8 mouse cellular contexts compared by ENCODE assay signal in genomic region chr10:4431746-4432122, GRCm38 (mm10). TPM values are rescaled to one million over a fixed set of nuclear protein-coding genes. Genes with fewer than 3 reads are reported as not detected.
A peak's percentile ranks its signal among the peaks of the same experiment; 100 is the strongest.
DNase-seq lines count a peak whose midpoint lies in the region; ATAC-seq lines count a peak whose summit lies in the region.

No protein-coding gene starts in this region.

- peak overlapping the region; percentile 78 for H3K27ac ChIP-seq in kidney, embryonic 15.5 days
- no peak overlapping the region for H3K27ac ChIP-seq in hindbrain, embryonic 11.5 days (ENCODE audit: low read depth, low read length)
- H3K27ac ChIP-seq in midbrain, embryonic 13.5 days, result peak overlapping the region; percentile 62; the same call in 1 of the 2 replicates

- peak overlapping the region; percentile 65 for H3K9ac ChIP-seq in kidney, embryonic 15.5 days
- H3K9ac ChIP-seq in hindbrain, embryonic 11.5 days (ENCODE audit: low read depth, low read length), result peak overlapping the region; percentile 69
- H3K9ac ChIP-seq in midbrain, embryonic 13.5 days (replicated peaks), result peak overlapping the region; percentile 76

- H3K4me2 ChIP-seq in kidney, embryonic 15.5 days, result peak overlapping the region; percentile 77
- H3K4me2 ChIP-seq in hindbrain, embryonic 11.5 days (replicated peaks; ENCODE audit: low read depth, low read length), result peak overlapping the region; percentile 74
- H3K4me2 ChIP-seq in midbrain, embryonic 13.5 days (replicated peaks), result peak overlapping the region; percentile 73

- no peaks in the 10 kb centered on the region for H3K9me3 ChIP-seq in kidney, embryonic 15.5 days (replicated peaks)
- H3K9me3 ChIP-seq in hindbrain, embryonic 11.5 days (ENCODE audit: control insufficient read depth, low read length), result no peaks in the 10 kb centered on the region
- H3K9me3 ChIP-seq in midbrain, embryonic 13.5 days, result no peaks in the 10 kb centered on the region

- no peaks in the 10 kb centered on the region for H3K27me3 ChIP-seq in kidney, embryonic 15.5 days
- H3K27me3 ChIP-seq in hindbrain, embryonic 11.5 days (ENCODE audit: control insufficient read depth, insufficient read depth, low read length), result no peaks in the 10 kb centered on the region
- no peaks in the 10 kb centered on the region for H3K27me3 ChIP-seq in midbrain, embryonic 13.5 days

- 7% methylated on average over 5 of the region's 5 CpGs for WGBS in kidney, embryonic 15.5 days
- WGBS in hindbrain, embryonic 11.5 days, result 18% methylated on average over 5 of the region's 5 CpGs
- 14% methylated on average over 5 of the region's 5 CpGs for WGBS in midbrain, embryonic 13.5 days

- peaks cover 41% of the 10 kb centered on the region for H3K4me1 ChIP-seq in kidney, embryonic 15.5 days
- H3K4me1 ChIP-seq in hindbrain, embryonic 11.5 days (replicated peaks; ENCODE audit: control insufficient read depth, insufficient read depth, low read length), result no peaks in the 10 kb centered on the region
- peaks cover 21% of the 10 kb centered on the region for H3K4me1 ChIP-seq in midbrain, embryonic 13.5 days (replicated peaks)

- ATAC-seq in kidney, embryonic 15.5 days (replicated peaks; ENCODE audit: low FRiP score), result peak; percentile 30
- no peak; the same call in 1 of the 2 replicates for ATAC-seq in hindbrain, embryonic 11.5 days (ENCODE audit: low FRiP score)
- peak; percentile 57 for ATAC-seq in midbrain, embryonic 13.5 days

- DNase-seq in kidney, postnatal 10 days, result no peak
- DNase-seq in Muller cell, postnatal 12 days (ENCODE audit: inconsistent ontology term), result peak; percentile 29
- no peak for DNase-seq in hindbrain, embryonic 11.5 days (ENCODE audit: low spot score)
- no peak for DNase-seq in cerebellum, postnatal 10 days
- no peak for DNase-seq in cerebellum, postnatal 14 days
- no peak for DNase-seq in cerebellum, postnatal 25 days

- H3K4me3 ChIP-seq in kidney, embryonic 15.5 days (replicated peaks), result peak overlapping the region; percentile 77
- H3K4me3 ChIP-seq in hindbrain, embryonic 11.5 days (ENCODE audit: low read depth, low read length), result peak overlapping the region; percentile 65
- peak overlapping the region; percentile 64 for H3K4me3 ChIP-seq in midbrain, embryonic 13.5 days (replicated peaks)

- peaks cover 36% of the 10 kb centered on the region for H3K36me3 ChIP-seq in kidney, embryonic 15.5 days
- no peaks in the 10 kb centered on the region for H3K36me3 ChIP-seq in hindbrain, embryonic 11.5 days (ENCODE audit: control insufficient read depth, insufficient read depth, low read length)
- peaks cover 17% of the 10 kb centered on the region for H3K36me3 ChIP-seq in midbrain, embryonic 13.5 days

RNA-seq across cellular contexts. Expression of gene Rmnd1, which starts 0.5 kb away (rescaled TPM):
- polyA plus RNA-seq in kidney, embryonic 15.5 days (2015; fragmentation: Nextera tagmentation; extraction: Ambion mirVana), result 56.9 and 59.8 TPM in 2 replicates
- polyA plus RNA-seq in hindbrain, embryonic 11.5 days (2014; fragmentation: Nextera tagmentation; extraction: Ambion mirVana), result 49.0 and 51.9 TPM in 2 replicates
- polyA plus RNA-seq in midbrain, embryonic 13.5 days (2015; fragmentation: Nextera tagmentation; extraction: Ambion mirVana), result 51.3 and 53.7 TPM in 2 replicates

RNA-seq across cellular contexts. Expression of gene Armt1, which starts 0.5 kb away (rescaled TPM):
- 23.3 and 26.1 TPM in 2 replicates for polyA plus RNA-seq in kidney, embryonic 15.5 days (2015; fragmentation: Nextera tagmentation; extraction: Ambion mirVana)
- 27.6 and 27.7 TPM in 2 replicates for polyA plus RNA-seq in hindbrain, embryonic 11.5 days (2014; fragmentation: Nextera tagmentation; extraction: Ambion mirVana)
- polyA plus RNA-seq in midbrain, embryonic 13.5 days (2015; fragmentation: Nextera tagmentation; extraction: Ambion mirVana), result 16.3 and 18.2 TPM in 2 replicates

RNA-seq across cellular contexts. Expression of gene Zbtb2, which starts 43.8 kb away (rescaled TPM):
- polyA plus RNA-seq in kidney, embryonic 15.5 days (2015; fragmentation: Nextera tagmentation; extraction: Ambion mirVana), result 17.8 and 17.9 TPM in 2 replicates
- 20.2 and 23.1 TPM in 2 replicates for polyA plus RNA-seq in hindbrain, embryonic 11.5 days (2014; fragmentation: Nextera tagmentation; extraction: Ambion mirVana)
- 18.6 and 18.7 TPM in 2 replicates for polyA plus RNA-seq in midbrain, embryonic 13.5 days (2015; fragmentation: Nextera tagmentation; extraction: Ambion mirVana)

RNA-seq across cellular contexts. Expression of gene Ccdc170, which starts 50.6 kb away (rescaled TPM):
- polyA plus RNA-seq in kidney, embryonic 15.5 days (2015; fragmentation: Nextera tagmentation; extraction: Ambion mirVana), result 1.5 and 1.8 TPM in 2 replicates
- polyA plus RNA-seq in hindbrain, embryonic 11.5 days (2014; fragmentation: Nextera tagmentation; extraction: Ambion mirVana), result 0.40 and 0.50 TPM in 2 replicates
- 0.05 and 0.27 TPM in 2 replicates for polyA plus RNA-seq in midbrain, embryonic 13.5 days (2015; fragmentation: Nextera tagmentation; extraction: Ambion mirVana)
